Mouse (Mus musculus) cerebellum, adult 9-10 months (tissue): ENCODE measurements at regions not wholly inside any gene's neighbourhood (a gene's known extent, or its start where the extent isn't known, plus 50 kb on each side); places are given as distances from the start of the nearest gene placed in this dataset.
"Not testable (repeated sequence)": the region's sequence is repeated elsewhere in the genome, so short reads cannot be mapped to it uniquely, and the experiment has no call there.

Source experiments
- DNase-seq: peaks from one replicate; pipeline ENCODE4 v3.0.0; 2022

- DNase-seq: no peak
Observed at GRCm38 (mm10) chr13:52344383-52344782, 186.7 kb downstream of the Diras2 start.

GRCm38 (mm10) chr13:52344853-52345252 is 186.2 kb downstream of the Diras2 start:
- no peak for DNase-seq

DNA sequence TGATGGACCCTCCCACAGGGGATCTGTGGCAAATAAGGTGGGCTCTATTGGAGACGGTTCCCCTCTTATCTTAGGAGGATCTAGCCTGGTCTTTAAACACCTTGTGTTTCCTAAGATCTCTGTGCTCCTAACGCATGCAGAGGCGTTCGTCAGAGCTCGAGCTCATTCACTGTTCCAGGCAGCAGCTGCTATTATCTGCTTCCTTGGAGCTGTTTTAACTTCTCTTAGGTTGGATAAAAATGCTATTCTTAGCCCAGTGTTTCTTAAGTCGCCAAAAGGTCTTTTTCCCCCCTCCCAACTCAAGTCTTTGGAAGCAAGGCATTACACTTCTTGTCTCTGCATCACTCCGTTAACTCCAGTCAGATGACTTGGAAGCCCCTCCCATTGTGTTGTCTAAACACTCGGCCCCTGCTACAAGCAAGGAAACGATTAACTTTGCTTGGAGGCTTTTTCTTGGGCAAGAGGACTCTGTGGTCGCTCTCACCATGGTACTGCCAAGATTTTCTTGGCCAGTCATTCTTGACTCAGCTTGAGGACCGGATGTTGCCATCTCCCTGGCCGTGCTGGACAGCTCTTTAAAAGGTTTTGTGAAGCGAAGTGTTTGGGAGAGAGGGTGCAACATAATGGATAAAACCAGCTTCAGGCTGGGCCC is 185.6 kb downstream of the Diras2 start:
- DNase-seq: peak; percentile 57

GRCm38 (mm10) chr13:52346027-52346375 is 185.1 kb downstream of the Diras2 start:
- no peak for DNase-seq

GRCm38 (mm10) chr13:52347631-52348030 is 183.4 kb downstream of the Diras2 start:
- DNase-seq: no peak

DNA sequence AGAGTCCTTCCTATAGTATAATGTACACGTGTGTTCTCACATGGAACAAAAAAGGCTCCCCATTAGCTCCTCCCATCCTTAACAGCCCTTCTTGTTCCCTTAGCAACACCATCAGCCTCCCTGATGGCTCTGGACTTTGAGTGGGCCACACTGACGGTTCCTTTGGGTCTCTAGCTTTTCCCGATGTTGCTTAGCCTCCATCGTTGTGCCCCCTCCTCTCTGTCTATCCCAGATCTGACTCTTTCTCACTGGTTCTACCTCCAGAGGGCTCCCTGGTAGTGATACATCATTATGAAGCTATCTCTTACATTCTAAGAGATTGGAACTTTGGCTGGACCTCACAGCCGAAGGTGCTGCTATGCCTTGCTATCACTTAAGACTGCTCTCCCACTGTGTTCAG is 181.5 kb downstream of the Diras2 start:
- no peak for DNase-seq

- DNase-seq: no peak
Observed at GRCm38 (mm10) chr13:52352576-52352975, 178.5 kb downstream of the Diras2 start.

- DNase-seq: no peak
Observed at GRCm38 (mm10) chr13:52353437-52353836, 177.6 kb downstream of the Diras2 start.

- no peak for DNase-seq
Observed at GRCm38 (mm10) chr13:52353966-52354365, 177.1 kb downstream of the Diras2 start.

GRCm38 (mm10) chr13:52355921-52356320 is 175.2 kb downstream of the Diras2 start:
- DNase-seq: not testable (repeated sequence)

DNA sequence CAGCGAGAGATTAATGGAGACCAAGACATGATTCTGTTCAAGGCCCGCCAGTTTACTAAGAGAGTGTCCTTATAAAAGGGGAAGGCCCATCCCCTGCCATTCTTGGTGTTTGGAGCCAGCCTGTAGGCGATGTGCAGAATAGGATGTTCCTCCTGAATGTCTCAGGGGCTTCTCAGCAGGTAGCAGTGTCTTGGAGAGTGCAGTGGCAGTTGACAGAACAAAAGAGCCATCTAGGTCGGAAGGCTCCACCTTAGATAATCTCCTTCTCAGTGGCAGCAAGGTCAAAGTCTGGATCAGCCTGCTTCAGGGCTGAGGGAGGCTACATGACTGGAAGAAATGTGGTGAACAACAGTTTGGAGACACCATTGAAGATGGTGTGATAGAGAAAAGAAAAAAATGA is 171.7 kb downstream of the Diras2 start:
- not testable (repeated sequence) for DNase-seq

GRCm38 (mm10) chr13:52361177-52361846 is 169.8 kb downstream of the Diras2 start:
- DNase-seq: no peak

- DNase-seq: no peak
Observed at GRCm38 (mm10) chr13:52362266-52362665, 168.8 kb downstream of the Diras2 start.

DNA sequence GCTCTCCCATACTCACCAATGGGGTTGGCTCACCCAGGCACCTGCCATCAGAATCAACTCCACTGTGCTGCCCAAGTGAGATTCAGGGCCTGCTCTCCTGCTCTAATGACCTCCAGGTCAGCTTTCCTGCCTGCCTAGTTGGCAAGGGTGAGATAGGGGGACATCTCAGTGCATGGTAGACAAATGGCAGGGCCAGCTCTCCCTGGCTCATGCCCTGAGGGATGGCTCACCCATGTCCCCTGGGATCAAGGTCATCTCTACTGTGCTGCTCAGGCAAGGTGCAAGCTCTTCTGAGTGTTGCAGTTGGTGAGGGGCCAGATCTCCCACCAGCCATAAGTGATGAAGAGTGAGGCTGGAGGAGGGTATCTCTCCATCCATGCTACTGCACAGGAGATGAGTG is 161.2 kb downstream of the Diras2 start:
- no peak for DNase-seq

GRCm38 (mm10) chr13:52371986-52372385 is 159.1 kb downstream of the Diras2 start:
- no peak for DNase-seq

DNA sequence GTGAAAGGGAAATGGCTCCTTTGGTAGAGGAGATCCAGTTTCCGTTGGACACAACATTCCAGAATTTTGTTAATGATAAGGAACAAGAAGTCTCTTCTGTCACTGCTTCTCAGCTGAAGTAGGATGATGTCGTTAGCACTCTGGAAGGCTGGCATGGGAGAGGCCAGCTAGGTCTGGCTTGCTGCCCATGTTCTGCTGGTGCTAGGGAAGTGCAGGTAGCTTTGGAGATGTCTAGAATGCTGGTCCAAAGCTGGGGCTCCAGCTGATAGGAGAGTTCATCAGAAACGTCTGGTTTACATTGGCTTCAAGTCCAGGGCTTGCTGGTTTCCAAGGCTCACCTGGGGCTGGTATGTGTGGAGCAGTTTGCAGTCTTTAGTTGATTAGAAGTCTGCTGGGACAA is 156.3 kb downstream of the Diras2 start:
- peak; percentile 70 for DNase-seq

DNA sequence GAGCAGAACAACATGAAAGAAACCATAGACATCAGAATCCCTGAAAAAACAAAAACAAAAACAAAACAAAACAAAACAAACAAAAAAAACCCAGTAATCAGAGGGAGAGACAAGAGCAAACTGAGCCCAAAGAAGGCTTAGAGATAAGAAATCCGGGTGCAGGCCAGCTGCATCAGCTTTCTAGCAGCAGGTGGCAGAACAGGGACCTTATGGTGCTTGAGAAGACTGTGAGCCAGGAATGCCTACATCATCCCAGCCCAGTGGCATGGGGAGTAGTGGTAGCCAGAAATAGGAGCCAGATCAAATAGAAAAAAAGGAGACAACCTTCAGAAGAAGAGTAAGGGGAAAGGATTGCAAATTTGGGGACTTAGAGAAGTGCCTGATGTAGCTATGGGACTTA is 152.8 kb downstream of the Diras2 start:
- DNase-seq: peak; percentile 82

- DNase-seq: peak; percentile 64
Observed at GRCm38 (mm10) chr13:52389271-52389670, 141.8 kb downstream of the Diras2 start.

DNA sequence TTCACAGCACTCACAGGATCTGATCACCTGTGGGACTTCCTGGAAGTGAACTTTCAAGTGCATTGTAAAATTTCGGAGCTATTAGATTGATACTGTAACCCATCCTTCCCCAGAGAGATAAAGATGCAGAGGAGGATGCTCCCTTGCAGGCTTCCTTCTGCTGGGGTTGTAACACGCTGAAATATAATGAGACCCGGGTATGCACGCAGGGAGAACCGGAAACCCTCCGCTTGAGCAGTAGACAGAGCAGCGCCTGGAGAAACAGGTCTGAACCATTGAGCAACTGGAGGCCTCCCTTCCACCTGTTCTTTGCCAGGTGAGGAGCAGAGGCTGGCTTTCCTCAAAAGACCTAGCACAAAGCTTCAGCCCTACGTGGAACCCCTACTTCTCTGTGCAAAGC is 135.3 kb downstream of the Diras2 start:
- no peak for DNase-seq

GRCm38 (mm10) chr13:52398344-52398743 is 132.7 kb downstream of the Diras2 start:
- no peak for DNase-seq

- DNase-seq: no peak
Observed at GRCm38 (mm10) chr13:52399143-52399542, 131.9 kb downstream of the Diras2 start.

DNA sequence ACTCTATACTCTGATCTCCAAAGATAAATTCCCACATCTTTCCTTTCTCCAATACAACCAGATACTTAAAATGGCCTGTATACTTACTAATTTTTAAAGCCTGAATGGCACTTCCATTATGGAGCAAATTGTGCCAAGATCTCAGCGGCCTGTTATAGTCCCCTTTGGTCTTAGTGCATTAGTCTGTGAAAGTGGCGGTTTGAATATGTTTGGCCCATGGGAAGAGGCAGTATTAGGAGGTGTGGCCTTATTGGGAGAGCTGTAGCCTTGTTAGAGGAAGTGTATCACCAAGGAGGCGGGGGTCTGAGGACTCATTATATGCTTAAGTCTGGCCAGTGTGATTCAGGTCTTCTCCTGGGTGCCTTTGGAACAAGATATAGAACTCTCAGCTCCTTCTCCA is 127.3 kb downstream of the Diras2 start:
- no peak for DNase-seq

GRCm38 (mm10) chr13:52416301-52416700 is 114.8 kb downstream of the Diras2 start:
- peak; percentile 47 for DNase-seq

- no peak for DNase-seq
Observed at GRCm38 (mm10) chr13:52422456-52422855, 108.6 kb downstream of the Diras2 start.

GRCm38 (mm10) chr13:52428527-52428926 is 102.6 kb downstream of the Diras2 start:
- no peak for DNase-seq
